Mouse (Mus musculus) common myeloid progenitor, adult 5-6 weeks (primary cell): ENCODE measurements at regions not wholly inside any gene's neighbourhood (a gene's known extent, or its start where the extent isn't known, plus 50 kb on each side); places are given as distances from the start of the nearest gene placed in this dataset.

Experiments used
- ATAC-seq: replicated peaks from 2 replicates; pipeline ENCODE4 v1.8.0; 2016; ENCODE audit warnings: low read depth, mild to moderate bottlenecking, moderate TSS enrichment, inconsistent platforms; ENCODE audit not compliant: poor library complexity, severe bottlenecking

GRCm38 (mm10) chr13:52009766-52010165 lies 163.3 kb downstream of the Gadd45g start:
- ATAC-seq, result no peak

GRCm38 (mm10) chr13:52011001-52011400 lies 164.5 kb downstream of the Gadd45g start:
- no peak for ATAC-seq

- ATAC-seq, result no peak
Observed at GRCm38 (mm10) chr13:52013182-52013581, 166.7 kb downstream of the Gadd45g start.

- ATAC-seq, result no peak
Observed at GRCm38 (mm10) chr13:52013757-52014156, 167.3 kb downstream of the Gadd45g start.

- ATAC-seq, result no peak
Observed at GRCm38 (mm10) chr13:52014566-52014965, 168.1 kb downstream of the Gadd45g start.

- ATAC-seq, result no peak
Observed at GRCm38 (mm10) chr13:52015066-52015465, 168.6 kb downstream of the Gadd45g start.

GRCm38 (mm10) chr13:52015496-52015895 lies 169.0 kb downstream of the Gadd45g start:
- ATAC-seq, result no peak

GRCm38 (mm10) chr13:52017598-52018190 lies 171.2 kb downstream of the Gadd45g start:
- ATAC-seq, result peak; percentile 26; the same call in 1 of the 2 replicates

- no peak for ATAC-seq
Observed at GRCm38 (mm10) chr13:52019647-52020046, 173.2 kb downstream of the Gadd45g start.

GRCm38 (mm10) chr13:52021150-52021549 lies 174.7 kb downstream of the Gadd45g start:
- ATAC-seq, result no peak

- no peak for ATAC-seq
Observed at GRCm38 (mm10) chr13:52021828-52022227, 175.3 kb downstream of the Gadd45g start.

GRCm38 (mm10) chr13:52022529-52022928 lies 176.1 kb downstream of the Gadd45g start:
- no peak for ATAC-seq

GRCm38 (mm10) chr13:52024349-52024748 lies 177.9 kb downstream of the Gadd45g start:
- ATAC-seq, result peak; percentile 55

GRCm38 (mm10) chr13:52024832-52025481 lies 178.5 kb downstream of the Gadd45g start:
- ATAC-seq, result peak; percentile 61

GRCm38 (mm10) chr13:52025482-52025848 lies 179.0 kb downstream of the Gadd45g start:
- ATAC-seq, result no peak

GRCm38 (mm10) chr13:52026291-52026690 lies 179.8 kb downstream of the Gadd45g start:
- peak; percentile 26 for ATAC-seq

GRCm38 (mm10) chr13:52029868-52030422 lies 183.5 kb downstream of the Gadd45g start:
- ATAC-seq, result no peak

GRCm38 (mm10) chr13:52031465-52031864 lies 185.0 kb downstream of the Gadd45g start:
- ATAC-seq, result peak; percentile 64

- ATAC-seq, result peak; percentile 69
Observed at GRCm38 (mm10) chr13:52035731-52036130, 189.3 kb downstream of the Gadd45g start.

GRCm38 (mm10) chr13:52036351-52036750 lies 189.9 kb downstream of the Gadd45g start:
- peak; percentile 49 for ATAC-seq

GRCm38 (mm10) chr13:52037218-52037617 lies 190.7 kb downstream of the Gadd45g start:
- ATAC-seq, result no peak
